Mouse (Mus musculus) heart, adult 18-20 months (tissue): ENCODE results near the gene Nkx1-2. TPM values are rescaled to one million over a fixed set of nuclear protein-coding genes. Genes with fewer than 3 reads are reported as not detected.
A peak's percentile ranks its signal among the peaks of the same experiment; 100 is the strongest.

Source experiments
- DNase-seq, 2 experiments: peaks; one replicate each; pipeline ENCODE4 v3.0.0; 2021 to 2022; ENCODE audit warnings: mixed read lengths in 1 of 2
- long read RNA-seq, 2 experiments: library from polyadenylated mRNA; stranded (forward); transcript quantifications; one replicate each; pipeline ENCODE4 v2.0.0; 2021
- total RNA-seq, 2 experiments: library from RNA; stranded (reverse); gene quantifications; 2 replicates each; pipeline ENCODE4 v1.2.3; 2021

Nkx1-2 gene
- not detected for total RNA-seq
- long read RNA-seq, experiment 1 = 0 reads
- long read RNA-seq, experiment 2 = 0 reads

DNA sequence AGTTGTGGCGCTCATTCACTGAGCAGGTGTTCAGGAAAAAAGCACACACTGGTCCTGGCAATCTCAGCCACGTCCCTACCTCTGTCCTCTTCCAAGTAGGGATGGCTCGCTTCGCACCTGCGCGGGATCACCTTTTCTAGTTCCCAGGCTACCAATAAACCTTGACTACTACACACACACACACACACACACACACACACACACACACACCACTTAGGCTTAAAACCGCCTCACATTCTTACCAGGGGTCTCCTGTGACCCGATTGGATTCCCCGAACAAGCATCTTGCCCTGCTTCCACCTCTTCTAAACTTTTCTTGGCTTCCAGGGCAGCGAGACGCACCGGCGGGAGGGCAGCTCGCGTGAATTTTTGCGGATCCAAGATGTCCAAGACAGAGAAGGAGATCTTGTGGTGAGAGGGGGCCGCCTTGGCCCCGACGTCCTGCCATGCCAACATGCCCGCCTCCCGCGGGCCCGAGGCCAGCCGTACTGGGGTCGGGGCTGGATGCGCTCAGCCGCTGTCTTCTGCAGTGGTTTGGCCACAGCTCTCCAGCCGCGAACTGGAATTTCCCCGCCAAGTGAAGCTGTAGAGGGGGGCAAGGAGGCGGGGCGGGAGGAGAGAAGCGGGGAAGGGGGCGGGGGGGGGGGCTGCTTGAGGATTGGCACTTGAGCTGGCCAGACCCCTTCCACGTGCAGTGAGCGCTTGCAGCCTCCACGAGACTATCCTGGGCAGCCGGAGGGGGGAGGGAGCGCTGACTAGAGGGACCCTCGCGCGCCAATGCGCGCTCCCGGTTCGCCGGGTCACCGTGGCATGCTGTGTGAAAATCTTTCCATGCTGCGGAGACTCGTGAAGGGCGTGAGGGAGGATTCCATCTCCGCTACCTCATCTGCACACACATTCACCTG is at the start of gene Nkx1-2:
TSS of gene Nkx1-2 (minus strand) at position 567 of the 905 bp plus-strand sequence.
- DNase-seq = no peak

DNA sequence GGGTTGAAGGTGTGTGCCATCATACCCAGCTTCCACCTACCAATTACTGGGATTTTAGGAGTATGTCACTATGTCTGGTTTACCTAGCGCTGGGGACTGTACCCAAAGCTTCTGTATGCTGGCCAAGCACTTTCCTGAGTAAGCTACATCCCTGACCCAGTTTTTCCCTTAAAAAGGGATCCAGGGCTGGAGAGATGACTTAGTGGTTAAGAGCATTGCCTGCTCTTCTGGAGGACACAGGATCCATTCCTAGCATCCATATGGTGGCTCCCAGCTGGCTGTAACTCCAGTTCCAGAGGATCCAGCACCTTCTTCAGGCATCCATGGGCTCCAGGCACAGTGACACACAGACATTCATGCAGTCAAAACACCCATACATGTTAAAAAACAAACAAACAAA is 47.1 kb upstream of the Nkx1-2 start:
- DNase-seq = no peak

GRCm38 (mm10) chr7:132644605-132645279 is 45.3 kb upstream of the Nkx1-2 start:
- DNase-seq = no peak

GRCm38 (mm10) chr7:132641606-132642005 is 42.2 kb upstream of the Nkx1-2 start:
- DNase-seq = no peak

DNA sequence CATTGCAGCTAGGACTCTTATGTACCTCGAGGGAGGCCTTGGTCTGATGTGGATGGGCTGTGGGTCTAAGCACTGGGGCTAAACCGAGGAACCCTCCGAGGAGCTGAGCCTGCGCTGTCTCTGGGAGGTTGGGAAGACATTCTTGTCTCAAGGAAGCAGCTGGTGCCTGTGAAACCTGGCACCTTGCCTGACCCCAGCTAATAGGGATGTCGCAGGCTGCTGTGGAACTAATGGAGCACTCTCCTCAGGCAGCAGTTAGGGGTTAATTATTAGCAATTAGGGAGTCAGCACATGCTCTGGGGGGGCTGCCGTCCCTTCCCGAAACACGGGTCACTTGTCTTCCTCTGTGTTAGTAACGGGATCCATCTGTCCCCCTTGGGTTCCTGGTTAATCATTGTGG is 41.5 kb upstream of the Nkx1-2 start:
- no peak for DNase-seq

DNA sequence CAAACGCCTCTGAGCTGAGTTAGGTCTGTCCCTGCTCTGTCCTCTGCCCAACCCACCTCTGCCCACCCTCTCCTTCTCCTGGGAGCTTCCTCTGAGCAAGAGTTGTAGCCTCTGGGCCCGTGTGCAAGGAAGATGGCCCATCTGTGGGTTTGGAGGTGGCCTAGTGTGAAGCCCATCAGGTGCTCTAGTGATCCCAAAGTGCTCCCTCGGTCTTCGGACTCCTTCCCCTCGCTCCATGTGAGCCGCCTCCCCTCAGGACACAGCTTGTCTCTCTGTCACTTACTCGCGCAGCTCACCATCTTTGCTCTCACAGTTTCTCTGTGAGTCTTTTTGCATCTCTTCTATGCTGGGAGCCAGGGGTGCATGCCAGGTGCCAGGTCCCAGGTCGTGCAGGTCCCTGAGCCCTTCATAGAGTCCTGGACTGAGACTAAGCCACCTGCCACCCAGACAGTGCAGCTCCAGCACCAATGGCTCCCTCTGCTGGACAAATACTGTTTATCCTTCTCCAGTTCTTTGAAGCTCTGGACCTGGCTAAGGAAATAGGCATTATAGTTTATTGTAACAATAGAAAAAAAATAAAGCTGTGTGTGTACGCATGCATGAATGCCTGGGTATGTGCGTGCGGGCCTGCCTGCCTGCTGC is 39.1 kb upstream of the Nkx1-2 start:
- DNase-seq = peak; percentile 47 to 72

GRCm38 (mm10) chr7:132637292-132637691 is 37.9 kb upstream of the Nkx1-2 start:
- DNase-seq = no peak

DNA sequence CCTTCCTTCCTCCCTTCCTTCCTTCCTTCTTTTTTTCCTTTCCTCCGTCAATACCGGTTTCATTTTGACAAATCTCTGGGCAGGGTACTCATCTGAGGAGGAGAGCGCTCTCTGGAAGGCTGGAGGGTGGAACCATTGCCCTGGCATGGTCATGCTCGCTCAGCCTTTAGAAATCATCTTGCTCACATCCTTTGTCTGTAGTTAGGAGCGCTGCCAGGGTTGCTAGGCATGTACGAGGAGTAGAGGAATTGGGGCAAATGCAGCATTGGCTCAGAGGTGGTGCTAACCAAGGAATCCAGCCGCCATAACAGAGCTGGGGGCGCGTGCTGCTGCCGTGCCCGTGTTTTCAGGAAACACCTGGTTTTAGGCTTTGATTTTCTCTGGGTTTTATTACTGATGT is 31.9 kb upstream of the Nkx1-2 start:
- no peak for DNase-seq

GRCm38 (mm10) chr7:132627448-132627847 is 28.0 kb upstream of the Nkx1-2 start:
- DNase-seq = peak; percentile 63 to 72

- no peak for DNase-seq
These were observed 26.7 kb upstream of the Nkx1-2 start for GRCm38 (mm10) chr7:132626174-132626573.

DNA sequence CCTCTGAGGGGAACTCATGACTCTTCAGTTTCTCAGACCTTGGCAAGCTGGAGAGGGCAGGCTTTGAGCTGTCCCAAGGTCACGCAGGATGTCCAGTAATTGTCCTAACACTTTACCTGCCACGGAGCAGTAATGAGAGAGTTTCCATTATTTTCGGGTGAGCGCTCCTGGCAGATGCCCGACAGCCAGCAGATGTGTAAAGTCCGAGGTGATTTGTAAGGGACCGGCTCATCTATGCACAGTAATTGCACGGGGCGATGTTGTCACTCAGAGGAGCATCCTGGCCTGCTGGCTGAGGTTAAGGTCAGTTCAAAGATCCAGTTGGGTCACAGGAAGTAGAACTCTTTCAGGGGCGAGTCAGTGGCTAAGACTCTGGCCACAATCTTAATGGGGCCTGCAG is 24.7 kb upstream of the Nkx1-2 start:
- peak in 1 of 2 experiments; percentile 18 for DNase-seq

DNA sequence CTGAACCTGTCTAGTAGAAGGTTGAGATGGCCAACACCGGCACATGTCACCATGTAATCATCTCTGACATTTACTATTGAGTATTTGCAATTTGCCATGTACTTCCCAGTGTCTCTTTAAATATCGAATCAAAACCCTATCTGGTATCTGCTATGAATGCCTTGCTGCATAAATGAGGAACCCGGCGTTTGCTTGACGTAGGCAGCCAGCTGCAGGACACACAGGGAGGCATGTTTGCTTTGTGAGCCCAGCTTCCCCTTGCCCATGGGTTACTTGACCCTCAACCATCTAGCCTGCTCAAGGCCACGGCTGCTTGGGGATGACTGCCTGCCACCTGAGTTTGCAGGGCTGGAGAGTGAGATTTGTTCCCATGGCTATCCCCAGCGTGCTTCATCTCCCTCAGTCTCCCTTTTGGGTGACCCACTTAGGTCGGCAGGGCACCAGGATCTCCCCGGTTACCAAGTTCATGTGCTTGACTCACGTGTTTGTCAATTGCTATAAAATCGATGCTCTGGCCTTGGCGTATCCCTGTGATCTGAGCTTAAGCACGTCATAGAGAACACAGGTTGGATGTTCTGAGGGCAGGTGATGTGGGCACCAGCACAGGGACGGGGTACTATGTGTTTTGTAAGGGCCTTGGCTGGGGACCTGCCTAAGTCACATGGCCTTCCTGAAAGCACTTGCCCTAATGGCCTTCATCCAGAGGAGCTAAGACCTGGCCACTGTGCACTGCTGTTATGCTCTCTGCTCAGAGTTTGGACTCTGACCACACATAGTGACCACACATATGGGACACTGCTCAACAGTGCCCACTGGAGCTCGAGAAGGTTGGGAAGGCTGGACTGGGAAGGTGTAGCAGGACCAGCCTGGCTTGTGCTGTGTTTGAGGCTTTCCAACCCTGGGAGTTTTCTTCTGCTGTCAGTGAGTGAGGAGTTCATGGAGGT is 20.8 kb upstream of the Nkx1-2 start:
- DNase-seq = peak in 1 of 2 experiments; percentile 22

DNA sequence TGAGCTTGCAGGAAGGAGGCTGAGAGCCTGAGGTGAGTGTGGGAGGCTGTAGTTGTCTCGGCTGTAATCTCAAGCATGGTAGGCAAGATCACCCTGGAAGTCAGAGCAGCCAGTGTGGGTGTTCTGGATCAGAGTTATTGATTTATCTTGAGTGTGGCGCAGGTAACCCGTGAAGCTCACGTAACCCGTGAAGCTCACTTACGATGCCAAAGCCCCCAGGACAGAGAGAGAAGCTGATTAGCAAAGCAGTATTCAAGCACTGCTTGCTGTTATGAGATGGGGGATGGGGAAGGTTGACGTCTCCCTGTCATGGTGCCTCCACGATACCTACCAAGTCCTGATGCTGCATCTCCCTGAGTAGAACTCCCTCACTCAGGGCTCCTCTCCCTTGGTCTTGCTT is 20.1 kb upstream of the Nkx1-2 start:
- no peak for DNase-seq

DNA sequence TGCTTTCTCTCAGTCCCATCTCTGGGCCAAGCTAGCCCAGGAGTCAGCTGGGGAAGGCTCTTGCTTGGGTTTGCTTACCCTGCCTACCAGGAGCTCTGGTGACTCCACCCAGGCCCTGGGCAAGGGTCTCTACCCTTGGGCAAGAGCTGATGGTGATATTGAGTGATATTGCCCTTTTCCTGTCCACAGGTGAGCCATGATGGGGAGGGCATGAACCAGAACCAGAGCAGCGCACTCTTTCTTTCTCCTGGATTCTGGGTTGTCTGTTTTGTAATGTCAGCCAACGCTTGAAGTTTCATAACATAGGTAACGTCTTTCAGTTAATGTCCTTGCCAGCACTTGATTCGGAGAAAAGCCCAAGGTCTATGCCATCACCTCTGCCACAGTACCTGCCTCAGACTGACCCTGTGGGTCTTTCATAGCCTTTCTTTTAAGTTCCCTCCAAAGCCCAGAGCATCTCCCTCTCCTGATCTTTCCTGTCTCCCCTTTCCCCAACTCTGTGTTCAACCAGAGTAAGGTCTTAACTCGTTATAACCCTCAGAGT is 17.7 kb upstream of the Nkx1-2 start:
- DNase-seq = no peak

DNA sequence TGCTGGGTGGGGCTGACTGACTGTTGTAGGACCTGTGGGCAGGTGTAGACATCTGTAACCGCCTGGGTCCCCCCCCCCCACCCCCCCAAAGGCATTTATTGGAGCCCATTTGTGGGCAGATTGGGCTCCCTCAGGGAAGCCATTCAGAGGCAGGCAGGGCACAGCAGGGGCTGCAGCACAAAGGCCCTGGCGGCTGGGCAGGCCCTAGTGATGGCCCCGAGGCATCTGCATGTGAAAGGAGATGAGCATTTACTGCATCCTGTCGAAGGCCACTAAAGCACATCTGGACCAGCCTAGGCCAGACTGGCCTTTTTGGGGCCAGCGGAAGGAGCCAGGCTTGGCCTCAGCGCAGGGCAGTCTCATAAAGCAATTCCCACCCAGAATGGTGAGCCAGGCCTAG is 17.0 kb upstream of the Nkx1-2 start:
- DNase-seq = no peak

- DNase-seq = no peak
These were observed 15.9 kb upstream of the Nkx1-2 start for GRCm38 (mm10) chr7:132615346-132615745.

DNA sequence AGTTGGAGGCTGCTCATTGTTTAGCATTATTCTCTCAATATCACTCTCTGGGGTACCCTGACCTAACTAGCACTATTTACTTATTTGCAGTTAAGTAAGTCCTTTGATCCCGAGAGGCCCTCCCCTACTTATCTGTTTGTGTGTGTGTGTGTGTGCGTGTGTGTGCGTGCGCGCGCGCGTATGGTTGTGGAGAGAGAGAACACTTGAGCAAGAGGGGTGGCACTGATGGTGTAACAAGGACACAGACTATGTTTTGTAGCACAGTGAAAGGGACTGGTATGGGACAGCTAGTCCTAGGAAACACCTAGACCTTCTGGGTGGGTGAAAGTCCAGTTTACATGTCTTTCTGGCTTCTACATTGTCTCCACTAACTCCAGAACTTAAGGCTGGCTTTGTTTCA is 12.1 kb upstream of the Nkx1-2 start:
- no peak for DNase-seq

DNA sequence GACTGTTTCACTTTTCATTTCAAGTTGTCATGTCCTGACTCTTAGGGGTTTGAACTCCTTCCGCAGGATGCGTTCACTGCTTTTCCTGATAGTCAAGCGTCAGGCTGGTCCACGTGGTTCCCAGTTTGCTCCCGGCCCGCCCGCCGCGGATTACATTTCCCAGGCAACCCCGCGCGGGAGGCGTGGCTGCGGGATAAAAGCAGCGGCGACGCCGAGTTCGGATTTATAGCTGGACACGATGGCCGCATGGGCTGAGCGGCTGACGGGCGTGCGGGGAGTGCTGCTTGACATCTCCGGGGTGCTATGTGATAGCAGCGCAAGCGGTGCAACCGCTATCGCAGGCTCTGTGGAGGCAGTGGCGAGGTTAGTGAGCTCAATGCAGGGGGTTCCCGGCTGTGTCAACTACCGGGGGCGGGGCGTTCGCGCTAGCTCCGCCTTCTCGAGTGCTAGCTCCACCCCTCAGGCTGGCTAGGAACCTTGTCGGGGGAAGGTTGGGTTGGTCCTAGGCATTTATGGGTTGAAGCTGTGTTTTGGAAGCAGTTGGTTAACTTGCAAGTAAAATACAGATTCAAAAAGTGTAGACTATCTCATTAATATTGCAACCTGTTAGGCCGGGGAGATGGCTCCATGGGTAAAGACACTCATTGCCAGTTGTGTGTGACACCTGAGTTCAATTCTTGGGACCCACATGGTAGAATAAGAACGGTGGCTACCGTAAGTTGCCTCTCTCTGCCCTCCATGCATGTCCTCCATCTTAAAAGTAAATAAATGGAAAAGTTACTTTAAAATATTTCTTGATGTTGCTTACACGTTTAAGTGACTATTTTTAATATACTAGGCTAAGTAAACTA is 11.3 kb upstream of the Nkx1-2 start, which contains the start of gene Lhpp:
TSS of gene Lhpp (plus strand) at position 171 of the 851 bp plus-strand sequence.
- peak; percentile 87 to 88 for DNase-seq

DNA sequence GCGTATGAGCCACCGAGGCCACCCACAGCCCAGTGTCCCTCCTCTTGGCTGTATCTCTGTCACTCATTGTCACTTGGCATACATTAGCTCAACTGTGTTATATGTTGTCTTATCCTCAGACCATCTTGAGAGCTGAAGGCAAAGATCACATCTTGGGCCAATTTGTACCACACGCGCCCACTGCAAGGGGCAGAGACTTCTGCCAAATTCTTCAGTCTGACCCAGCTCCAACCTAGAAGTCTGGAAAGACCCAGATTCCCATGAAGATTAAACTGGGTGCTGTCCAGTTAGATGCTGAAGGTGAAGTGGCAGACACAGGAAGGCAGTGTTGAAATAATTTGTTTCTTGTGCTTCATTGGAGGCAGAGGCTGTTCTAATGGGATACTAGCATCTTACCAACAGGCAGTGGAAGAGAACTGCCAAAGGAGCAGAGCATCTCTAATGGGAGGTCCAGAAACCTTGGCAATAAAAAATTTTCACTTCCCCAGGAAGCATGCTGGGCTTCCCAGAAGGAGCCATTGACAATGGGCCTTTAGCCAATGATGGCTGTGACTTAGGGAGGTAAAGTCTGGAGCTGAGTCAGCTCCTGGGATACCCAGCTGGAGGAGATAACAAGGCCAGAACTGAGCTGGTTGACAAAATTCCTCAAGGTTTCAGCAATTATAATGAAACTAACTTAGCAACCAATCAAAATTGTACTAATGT is 9.0 kb upstream of the Nkx1-2 start:
- no peak for DNase-seq

GRCm38 (mm10) chr7:132605689-132606088 is 6.3 kb upstream of the Nkx1-2 start:
- no peak for DNase-seq
